Mouse (Mus musculus): Measurements from ENCODE around the gene Raf1. TPM values are rescaled to one million over a fixed set of nuclear protein-coding genes. Genes with fewer than 3 reads are reported as not detected.

The Raf1 gene
- polyA plus RNA-seq, 1 experiment from 2014 or later: 114 TPM

- H3K27ac ChIP-seq (replicated peaks): no peak overlapping the region
- no peaks in the 10 kb centered on the region for H3K9me3 ChIP-seq (replicated peaks)
- 52% methylated on average over 9 of the region's 9 CpGs for WGBS
- H3K36me3 ChIP-seq: no peaks in the 10 kb centered on the region
- H3K4me1 ChIP-seq: peaks cover 7% of the 10 kb centered on the region
- no peak for DNase-seq (ENCODE audit: low spot score)
- H3K27me3 ChIP-seq (ENCODE audit: low read depth, poor library complexity, severe bottlenecking): no peaks in the 10 kb centered on the region
- H3K4me3 ChIP-seq: no peak overlapping the region
Observed at GRCm38 (mm10) chr6:115694441-115694842, 18.0 kb upstream of the Raf1 start.

GRCm38 (mm10) chr6:115692963-115693730 lies 16.7 kb upstream of the Raf1 start:
- peak; percentile 23 for DNase-seq (ENCODE audit: low spot score)
- Histone ChIP-seq H3K9me3 (replicated peaks) (no peaks in the 10 kb centered on the region), H3K27ac (replicated peaks) (no peak overlapping the region), H3K36me3 (no peaks in the 10 kb centered on the region), H3K27me3 (ENCODE audit: low read depth, poor library complexity, severe bottlenecking) (no peaks in the 10 kb centered on the region), H3K4me1 (peaks cover 6% of the 10 kb centered on the region), H3K4me3 (no peak overlapping the region)
- WGBS: 70% methylated on average over 5 of the region's 5 CpGs

GRCm38 (mm10) chr6:115692163-115692950 lies 15.9 kb upstream of the Raf1 start:
- DNase-seq (ENCODE audit: low spot score): no peak

GRCm38 (mm10) chr6:115690105-115690504 lies 13.7 kb upstream of the Raf1 start:
- DNase-seq (ENCODE audit: low spot score): no peak
- WGBS: 93% methylated on average over 4 of the region's 4 CpGs
- no peak overlapping the region for H3K4me3 ChIP-seq
- no peaks in the 10 kb centered on the region for H3K36me3 ChIP-seq
- no peaks in the 10 kb centered on the region; the same call in 1 of the 2 replicates for H3K9me3 ChIP-seq (replicated peaks)
- no peaks in the 10 kb centered on the region for H3K27me3 ChIP-seq (ENCODE audit: low read depth, poor library complexity, severe bottlenecking)
- peaks cover 4% of the 10 kb centered on the region for H3K4me1 ChIP-seq
- H3K27ac ChIP-seq (replicated peaks): no peak overlapping the region

More at GRCm38 (mm10) chr6:115692163-115692950, 15.9 kb upstream of the Raf1 start:
- H3K36me3 ChIP-seq: no peaks in the 10 kb centered on the region
- no peaks in the 10 kb centered on the region for H3K9me3 ChIP-seq (replicated peaks)
- no peaks in the 10 kb centered on the region for H3K27me3 ChIP-seq (ENCODE audit: low read depth, poor library complexity, severe bottlenecking)
- WGBS: 71% methylated on average over 9 of the region's 9 CpGs
- H3K27ac ChIP-seq (replicated peaks): no peak overlapping the region
- H3K4me3 ChIP-seq: no peak overlapping the region
- H3K4me1 ChIP-seq: no peaks in the 10 kb centered on the region

- Histone ChIP-seq H3K27me3 (ENCODE audit: low read depth, poor library complexity, severe bottlenecking) (no peaks in the 10 kb centered on the region), H3K27ac (replicated peaks) (no peak overlapping the region), H3K4me3 (no peak overlapping the region), H3K36me3 (no peaks in the 10 kb centered on the region), H3K9me3 (replicated peaks) (no peaks in the 10 kb centered on the region; the same call in 1 of the 2 replicates), H3K4me1 (peaks cover 8% of the 10 kb centered on the region)
- DNase-seq (ENCODE audit: low spot score): no peak
- WGBS: 88% methylated on average over 4 of the region's 4 CpGs
Observed at GRCm38 (mm10) chr6:115688589-115688988, 12.2 kb upstream of the Raf1 start.

GRCm38 (mm10) chr6:115687753-115688152 lies 11.3 kb upstream of the Raf1 start:
- no peak overlapping the region for H3K27ac ChIP-seq (replicated peaks)
- no peaks in the 10 kb centered on the region for H3K27me3 ChIP-seq (ENCODE audit: low read depth, poor library complexity, severe bottlenecking)
- no peak for DNase-seq (ENCODE audit: low spot score)
- no peaks in the 10 kb centered on the region for H3K36me3 ChIP-seq
- no peaks in the 10 kb centered on the region; the same call in 1 of the 2 replicates for H3K9me3 ChIP-seq (replicated peaks)
- no peak overlapping the region for H3K4me3 ChIP-seq
- 73% methylated on average over 3 of the region's 3 CpGs for WGBS
- H3K4me1 ChIP-seq: peaks cover 8% of the 10 kb centered on the region

- Histone ChIP-seq H3K4me1 (peaks cover 8% of the 10 kb centered on the region), H3K9me3 (replicated peaks) (no peaks in the 10 kb centered on the region; the same call in 1 of the 2 replicates), H3K36me3 (no peaks in the 10 kb centered on the region), H3K27me3 (ENCODE audit: low read depth, poor library complexity, severe bottlenecking) (no peaks in the 10 kb centered on the region), H3K27ac (replicated peaks) (peak overlapping the region; percentile 49; the same call in 1 of the 2 replicates), H3K4me3 (peak overlapping the region; percentile 35)
- peak; percentile 19 for DNase-seq (ENCODE audit: low spot score)
- WGBS: 51% methylated on average over 11 of the region's 11 CpGs
Observed at GRCm38 (mm10) chr6:115684851-115685646, 8.6 kb upstream of the Raf1 start.

- Histone ChIP-seq H3K4me1 (peaks cover 8% of the 10 kb centered on the region), H3K27me3 (ENCODE audit: low read depth, poor library complexity, severe bottlenecking) (no peaks in the 10 kb centered on the region), H3K9me3 (replicated peaks) (no peaks in the 10 kb centered on the region; the same call in 1 of the 2 replicates), H3K4me3 (no peak overlapping the region), H3K36me3 (no peaks in the 10 kb centered on the region), H3K27ac (replicated peaks) (no peak overlapping the region)
- 87% methylated on average over 2 of the region's 2 CpGs for WGBS
- no peak for DNase-seq (ENCODE audit: low spot score)
Observed at GRCm38 (mm10) chr6:115684271-115684670, 7.8 kb upstream of the Raf1 start.

- WGBS: 86% methylated on average over 4 of the region's 4 CpGs
- Histone ChIP-seq H3K9me3 (replicated peaks) (no peaks in the 10 kb centered on the region; the same call in 1 of the 2 replicates), H3K4me1 (peaks cover 13% of the 10 kb centered on the region), H3K36me3 (no peaks in the 10 kb centered on the region), H3K27me3 (ENCODE audit: low read depth, poor library complexity, severe bottlenecking) (no peaks in the 10 kb centered on the region), H3K4me3 (no peak overlapping the region), H3K27ac (replicated peaks) (no peak overlapping the region)
- DNase-seq (ENCODE audit: low spot score): no peak
Observed at GRCm38 (mm10) chr6:115681066-115681465, 4.6 kb upstream of the Raf1 start.

GRCm38 (mm10) chr6:115678012-115678411 lies 1.6 kb upstream of the Raf1 start:
- Histone ChIP-seq H3K27ac (replicated peaks) (no peak overlapping the region), H3K4me3 (no peak overlapping the region), H3K36me3 (no peaks in the 10 kb centered on the region), H3K27me3 (ENCODE audit: low read depth, poor library complexity, severe bottlenecking) (no peaks in the 10 kb centered on the region), H3K9me3 (replicated peaks) (no peaks in the 10 kb centered on the region), H3K4me1 (peaks cover 21% of the 10 kb centered on the region)
- 100% methylated on average over 1 of the region's 1 CpGs for WGBS
- no peak for DNase-seq (ENCODE audit: low spot score)

- H3K36me3 ChIP-seq: no peaks in the 10 kb centered on the region
- H3K27ac ChIP-seq (replicated peaks): peak overlapping the region; percentile 100; the same call in 1 of the 2 replicates
- H3K27me3 ChIP-seq (ENCODE audit: low read depth, poor library complexity, severe bottlenecking): no peaks in the 10 kb centered on the region
- H3K4me3 ChIP-seq: peak overlapping the region; percentile 100
- H3K4me1 ChIP-seq: peaks cover 21% of the 10 kb centered on the region
- no peak for DNase-seq (ENCODE audit: low spot score)
- no peaks in the 10 kb centered on the region for H3K9me3 ChIP-seq (replicated peaks)
- 97% methylated on average over 7 of the region's 7 CpGs for WGBS
Observed at GRCm38 (mm10) chr6:115677441-115677840, 1.0 kb upstream of the Raf1 start.
